Mouse (Mus musculus): Measurements from ENCODE around the gene Nckap5. TPM values are rescaled to one million over a fixed set of nuclear protein-coding genes. Genes with fewer than 3 reads are reported as not detected.

The Nckap5 gene
- polyA plus RNA-seq, 1 experiment from 2014 or later: 12.3 TPM

DNA sequence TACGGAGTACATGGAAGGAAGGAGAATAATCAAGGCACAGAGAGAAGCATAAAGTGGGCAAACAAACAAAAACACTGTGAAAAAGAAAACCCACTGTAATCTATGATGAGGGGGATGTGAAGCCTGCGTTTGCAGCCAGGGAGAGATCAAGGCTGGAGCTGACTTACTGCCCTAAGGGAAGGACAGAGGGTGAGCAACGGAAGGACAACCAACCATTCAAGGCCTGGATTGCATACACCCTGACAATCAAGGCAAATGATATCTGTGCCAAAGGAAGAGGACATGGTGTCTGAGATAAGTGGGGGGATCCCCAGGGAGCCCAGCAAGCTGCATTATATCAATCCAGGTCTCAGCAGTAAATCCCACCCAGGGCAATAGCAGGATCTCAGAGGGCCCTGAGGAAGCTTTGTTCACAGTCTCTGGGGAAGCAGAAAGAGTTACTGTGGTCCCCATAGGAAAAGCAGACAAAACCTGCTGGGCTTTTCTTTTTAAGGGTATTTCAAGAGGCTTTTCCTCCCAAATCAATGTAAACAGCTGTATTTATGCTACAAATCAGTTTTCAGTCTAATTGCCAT lies 265.4 kb downstream of the Nckap5 start:
- Histone ChIP-seq H3K27me3 (replicated peaks; ENCODE audit: control insufficient read depth, insufficient read depth, low read length) (no peaks in the 10 kb centered on the region), H3K4me1 (replicated peaks; ENCODE audit: control insufficient read depth, insufficient read depth, low read length) (no peaks in the 10 kb centered on the region; the same call in 1 of the 2 replicates), H3K36me3 (ENCODE audit: control insufficient read depth, insufficient read depth) (no peaks in the 10 kb centered on the region), H3K4me2 (replicated peaks; ENCODE audit: low read depth) (no peak overlapping the region), H3K27ac (ENCODE audit: low read depth, low read length) (no peak overlapping the region), H3K4me3 (ENCODE audit: low read depth, low read length) (no peak overlapping the region), H3K9me3 (ENCODE audit: control insufficient read depth) (no peaks in the 10 kb centered on the region), H3K9ac (ENCODE audit: low read depth, low read length) (no peak overlapping the region)
- WGBS: 73% methylated on average over 3 of the region's 3 CpGs
- ATAC-seq: no peak
- no peak for TF ChIP-seq CTCF (IDR thresholded peaks at IDR 0.05; ENCODE audit: low read depth)

DNA sequence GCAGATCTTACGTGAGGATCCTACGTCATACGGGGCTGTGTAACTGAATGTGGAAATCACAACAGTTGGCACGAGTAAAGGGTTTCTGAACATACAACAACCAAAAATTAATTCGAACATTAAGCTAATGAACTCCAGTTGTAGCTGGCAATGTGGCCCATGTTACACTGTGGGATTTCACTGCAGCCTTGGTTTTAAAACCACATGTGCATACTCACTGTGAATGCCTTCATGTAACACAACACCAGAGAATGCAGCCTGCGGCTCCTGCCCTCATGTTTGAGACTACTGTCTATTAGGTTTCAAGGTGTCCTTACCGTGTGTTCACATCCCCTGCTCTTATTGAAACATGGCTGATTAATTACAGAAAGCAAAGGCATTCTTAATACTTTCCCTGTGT lies 269.7 kb downstream of the Nckap5 start:
- WGBS: 87% methylated on average over 7 of the region's 7 CpGs

DNA sequence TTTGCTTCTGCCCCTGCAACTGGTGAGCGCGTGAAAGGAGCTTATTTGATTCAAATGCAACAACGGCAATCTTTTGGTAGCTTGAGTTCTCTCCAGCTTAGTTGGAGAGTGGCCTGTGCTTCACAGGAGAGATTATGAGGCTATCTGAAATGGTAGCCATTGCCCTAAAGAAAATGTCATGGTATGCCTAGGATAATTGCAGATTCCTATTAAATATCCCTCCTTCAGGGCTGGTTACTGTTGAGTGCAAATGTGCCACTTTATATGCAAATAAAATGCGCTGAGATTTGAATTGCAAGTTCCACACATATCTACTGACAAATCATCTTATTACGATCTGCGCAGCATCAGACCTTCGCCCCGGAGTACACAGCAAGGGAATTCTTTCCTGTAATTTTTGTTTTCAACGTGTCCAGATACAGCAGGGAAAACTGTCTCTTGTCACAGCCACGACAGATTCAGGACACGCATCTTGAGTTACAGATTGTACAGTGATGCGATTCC lies 272.8 kb downstream of the Nckap5 start:
- Histone ChIP-seq H3K4me3 (ENCODE audit: low read depth, low read length) (no peak overlapping the region), H3K36me3 (ENCODE audit: control insufficient read depth, insufficient read depth) (no peaks in the 10 kb centered on the region; the same call in 1 of the 2 replicates), H3K9ac (ENCODE audit: low read depth, low read length) (no peak overlapping the region), H3K9me3 (ENCODE audit: control insufficient read depth) (no peaks in the 10 kb centered on the region), H3K27ac (ENCODE audit: low read depth, low read length) (no peak overlapping the region), H3K4me1 (replicated peaks; ENCODE audit: control insufficient read depth, insufficient read depth, low read length) (no peaks in the 10 kb centered on the region), H3K27me3 (replicated peaks; ENCODE audit: control insufficient read depth, insufficient read depth, low read length) (no peaks in the 10 kb centered on the region), H3K4me2 (replicated peaks; ENCODE audit: low read depth) (no peak overlapping the region)
- WGBS: 83% methylated on average over 12 of the region's 12 CpGs
- no peak for ATAC-seq
- no peak for TF ChIP-seq CTCF (IDR thresholded peaks at IDR 0.05; ENCODE audit: low read depth)

More for the DNA sequence above, 269.7 kb downstream of the Nckap5 start:
- H3K4me1 ChIP-seq (replicated peaks; ENCODE audit: control insufficient read depth, insufficient read depth, low read length): no peaks in the 10 kb centered on the region; the same call in 1 of the 2 replicates
- no peak overlapping the region for H3K27ac ChIP-seq (ENCODE audit: low read depth, low read length)
- no peak overlapping the region for H3K9ac ChIP-seq (ENCODE audit: low read depth, low read length)
- no peak overlapping the region for H3K4me3 ChIP-seq (ENCODE audit: low read depth, low read length)
- H3K27me3 ChIP-seq (replicated peaks; ENCODE audit: control insufficient read depth, insufficient read depth, low read length): no peaks in the 10 kb centered on the region
- TF ChIP-seq CTCF (IDR thresholded peaks at IDR 0.05; ENCODE audit: low read depth): no peak
- no peak for ATAC-seq
- no peaks in the 10 kb centered on the region for H3K9me3 ChIP-seq (ENCODE audit: control insufficient read depth)
- H3K4me2 ChIP-seq (replicated peaks; ENCODE audit: low read depth): no peak overlapping the region
- no peaks in the 10 kb centered on the region; the same call in 1 of the 2 replicates for H3K36me3 ChIP-seq (ENCODE audit: control insufficient read depth, insufficient read depth)

DNA sequence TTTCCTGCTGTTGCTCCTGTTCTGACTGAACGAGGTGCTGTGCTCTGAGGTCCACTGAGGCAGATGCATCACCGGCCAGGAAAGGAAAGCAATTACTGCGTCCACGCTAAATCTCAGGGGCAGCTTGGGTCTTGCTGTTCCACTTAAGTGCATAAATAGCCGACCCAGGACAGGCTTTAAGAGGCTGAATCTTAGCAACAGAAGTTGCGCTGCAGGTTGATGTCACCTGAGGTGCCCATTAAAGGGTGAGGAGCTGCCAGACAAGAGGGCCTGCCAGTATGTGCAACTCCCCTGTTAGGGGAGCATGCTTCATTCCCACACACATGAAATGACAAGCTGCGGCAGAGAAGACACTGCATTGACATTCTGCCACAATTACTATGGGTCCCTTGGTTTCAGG lies 282.6 kb downstream of the Nckap5 start:
- no peaks in the 10 kb centered on the region for H3K9me3 ChIP-seq (ENCODE audit: control insufficient read depth)
- WGBS: 75% methylated on average over 7 of the region's 7 CpGs
- no peak for ATAC-seq
- no peaks in the 10 kb centered on the region; the same call in 1 of the 2 replicates for H3K36me3 ChIP-seq (ENCODE audit: control insufficient read depth, insufficient read depth)
- no peaks in the 10 kb centered on the region for H3K4me1 ChIP-seq (replicated peaks; ENCODE audit: control insufficient read depth, insufficient read depth, low read length)
- H3K4me3 ChIP-seq (ENCODE audit: low read depth, low read length): no peak overlapping the region
- H3K4me2 ChIP-seq (replicated peaks; ENCODE audit: low read depth): no peak overlapping the region
- H3K27ac ChIP-seq (ENCODE audit: low read depth, low read length): no peak overlapping the region
- H3K27me3 ChIP-seq (replicated peaks; ENCODE audit: control insufficient read depth, insufficient read depth, low read length): no peaks in the 10 kb centered on the region
- H3K9ac ChIP-seq (ENCODE audit: low read depth, low read length): no peak overlapping the region
- no peak for TF ChIP-seq CTCF (IDR thresholded peaks at IDR 0.05; ENCODE audit: low read depth)

DNA sequence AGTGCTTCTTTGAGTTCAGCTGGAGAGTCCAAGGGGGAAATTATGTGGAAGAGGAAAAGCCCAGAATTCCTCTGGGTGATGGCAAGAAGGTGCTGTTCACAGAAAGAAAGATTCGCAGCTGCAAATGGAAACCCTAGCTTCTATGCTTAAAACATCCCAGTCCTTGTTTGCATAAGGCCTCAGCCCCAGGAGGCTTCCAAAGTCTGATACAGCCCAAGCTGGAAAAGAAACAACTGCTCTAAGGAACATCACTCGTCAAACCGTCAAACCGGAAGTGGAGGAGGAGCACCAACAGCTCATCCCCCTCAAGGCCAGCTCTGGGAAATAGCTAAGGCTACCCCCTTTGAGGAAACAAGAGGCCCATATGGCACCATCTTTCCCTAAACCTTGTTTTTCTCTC lies 286.1 kb downstream of the Nckap5 start:
- H3K4me2 ChIP-seq (replicated peaks; ENCODE audit: low read depth): no peak overlapping the region
- no peak overlapping the region for H3K4me3 ChIP-seq (ENCODE audit: low read depth, low read length)
- no peak overlapping the region for H3K9ac ChIP-seq (ENCODE audit: low read depth, low read length)
- no peaks in the 10 kb centered on the region for H3K36me3 ChIP-seq (ENCODE audit: control insufficient read depth, insufficient read depth)
- no peak for ATAC-seq
- WGBS: 57% methylated on average over 4 of the region's 4 CpGs
- H3K4me1 ChIP-seq (replicated peaks; ENCODE audit: control insufficient read depth, insufficient read depth, low read length): no peaks in the 10 kb centered on the region
- TF ChIP-seq CTCF (IDR thresholded peaks at IDR 0.05; ENCODE audit: low read depth): no peak
- no peaks in the 10 kb centered on the region for H3K9me3 ChIP-seq (ENCODE audit: control insufficient read depth)
- H3K27me3 ChIP-seq (replicated peaks; ENCODE audit: control insufficient read depth, insufficient read depth, low read length): no peaks in the 10 kb centered on the region
- H3K27ac ChIP-seq (ENCODE audit: low read depth, low read length): no peak overlapping the region

DNA sequence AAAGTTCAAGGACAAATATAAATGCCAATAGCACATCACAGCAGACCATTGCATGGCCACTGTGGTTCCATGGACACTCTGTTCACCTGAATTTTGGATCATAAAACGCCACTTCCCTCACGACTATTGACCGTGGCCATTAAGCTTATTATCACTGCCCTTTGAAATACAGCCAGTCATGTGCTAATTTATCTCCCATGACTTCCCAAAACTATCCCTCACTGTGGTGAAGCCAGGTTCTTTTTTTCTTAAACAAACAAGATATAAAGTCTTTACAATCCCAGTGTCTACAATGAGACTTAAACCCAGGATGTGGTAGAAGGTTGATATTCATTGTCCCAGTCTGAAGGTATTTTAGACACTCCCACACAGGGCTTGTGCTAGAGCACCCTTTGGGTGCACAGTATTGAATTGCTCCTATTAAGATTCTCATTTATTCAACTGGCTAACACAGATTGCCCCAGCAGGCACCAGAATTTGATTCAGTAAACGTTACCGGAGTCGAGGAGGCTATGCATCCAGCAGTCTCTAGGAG lies 293.3 kb downstream of the Nckap5 start:
- Histone ChIP-seq H3K4me1 (replicated peaks; ENCODE audit: control insufficient read depth, insufficient read depth, low read length) (no peaks in the 10 kb centered on the region), H3K9me3 (ENCODE audit: control insufficient read depth) (no peaks in the 10 kb centered on the region), H3K4me3 (ENCODE audit: low read depth, low read length) (no peak overlapping the region), H3K9ac (ENCODE audit: low read depth, low read length) (no peak overlapping the region), H3K36me3 (ENCODE audit: control insufficient read depth, insufficient read depth) (no peaks in the 10 kb centered on the region), H3K4me2 (replicated peaks; ENCODE audit: low read depth) (no peak overlapping the region), H3K27ac (ENCODE audit: low read depth, low read length) (no peak overlapping the region), H3K27me3 (replicated peaks; ENCODE audit: control insufficient read depth, insufficient read depth, low read length) (no peaks in the 10 kb centered on the region)
- no peak for TF ChIP-seq CTCF (IDR thresholded peaks at IDR 0.05; ENCODE audit: low read depth)
- 48% methylated on average over 6 of the region's 6 CpGs for WGBS
- ATAC-seq: no peak
